Mouse (Mus musculus) liver, adult 2 months (tissue): ENCODE measurements around the gene Slc7a4.

Experiments
- CTCF ChIP-seq: fragments of 200-500 bp; IDR thresholded peaks from 2 replicates; pipeline ENCODE4 v1.5.1; 2011; ENCODE audit warnings: low read depth, low read length, control low read depth
- POLR2A ChIP-seq: fragments of 200-500 bp; IDR thresholded peaks from 2 replicates; pipeline ENCODE4 v1.6.1; 2011; ENCODE audit warnings: low read length, control low read depth; ENCODE audit not compliant: insufficient read depth; ENCODE audit errors: extremely low read depth

GRCm38 (mm10) chr16:17536584-17536983 lies 46.4 kb downstream of the Slc7a4 start:
- TF ChIP-seq POLR2A, result no peak
- TF ChIP-seq CTCF, result no peak
